Mouse (Mus musculus): ENCODE measurements around the gene Pex19. TPM values are rescaled to one million over a fixed set of nuclear protein-coding genes. Genes with fewer than 3 reads are reported as not detected.

Gene Pex19
- total RNA-seq, 1 experiment from 2014 or later = 42.2 TPM

DNA sequence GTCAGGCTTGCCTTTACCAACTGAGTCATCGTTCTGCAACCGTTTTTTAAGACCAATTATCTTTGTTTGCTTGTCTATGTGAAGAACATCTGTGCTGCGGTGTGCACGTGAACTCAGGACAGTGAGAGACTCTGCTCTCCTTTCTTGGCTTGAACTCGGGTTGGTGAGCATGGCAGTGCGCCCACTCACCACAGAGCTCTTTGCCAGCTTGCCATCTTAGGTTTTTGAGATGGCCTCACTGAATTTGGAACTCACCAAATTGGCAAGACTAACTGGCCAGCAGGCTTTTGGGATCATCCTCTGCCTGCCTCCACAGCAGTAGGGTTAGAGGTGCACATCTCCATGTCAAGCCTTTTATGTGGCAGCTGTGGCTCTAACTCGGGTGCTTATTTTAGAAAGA lies 51.2 kb downstream of the Pex19 start:
- no peak for ATAC-seq (replicated peaks; ENCODE audit: low read depth, poor library complexity, severe bottlenecking)

DNA sequence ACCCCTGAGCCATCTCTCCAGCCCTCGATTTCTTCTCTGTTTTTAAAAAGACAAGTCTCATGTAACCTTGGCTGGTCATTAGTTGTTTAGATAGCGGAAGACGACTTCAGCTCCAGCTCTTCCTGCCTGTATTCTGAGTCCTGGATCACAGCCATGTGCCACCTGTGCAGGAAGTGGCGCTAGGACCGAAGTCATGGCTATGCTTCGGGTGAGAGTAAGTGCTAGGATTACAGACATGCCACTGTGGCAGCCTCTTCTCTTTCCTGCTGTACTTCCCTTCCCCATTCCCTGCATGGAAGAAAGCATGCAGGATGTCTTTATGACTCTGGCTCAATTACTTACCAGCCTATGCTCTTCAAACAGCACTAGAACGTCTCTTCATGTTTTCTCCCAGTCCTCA lies 52.5 kb downstream of the Pex19 start:
- no peak for ATAC-seq (replicated peaks; ENCODE audit: low read depth, poor library complexity, severe bottlenecking)

DNA sequence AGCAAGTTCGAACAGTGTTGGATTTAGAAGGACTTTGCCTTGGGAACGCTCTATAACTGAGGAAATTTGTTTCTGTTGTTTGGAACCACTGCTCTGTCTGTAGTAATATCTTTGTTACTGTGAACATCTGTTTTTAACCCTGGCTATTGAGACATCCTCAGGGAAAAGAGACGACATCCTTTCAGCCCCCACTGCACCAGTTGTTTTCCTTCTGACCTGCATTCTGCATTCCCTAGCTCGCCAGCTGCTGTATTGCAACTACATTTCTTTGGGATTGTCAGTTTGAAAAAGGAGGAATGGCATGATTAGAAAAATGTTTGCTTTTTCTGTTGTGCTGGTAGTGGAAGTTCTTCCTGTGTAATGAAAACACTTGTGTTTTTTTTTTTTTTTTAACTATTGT lies 54.3 kb downstream of the Pex19 start:
- ATAC-seq (replicated peaks; ENCODE audit: low read depth, poor library complexity, severe bottlenecking) = no peak

DNA sequence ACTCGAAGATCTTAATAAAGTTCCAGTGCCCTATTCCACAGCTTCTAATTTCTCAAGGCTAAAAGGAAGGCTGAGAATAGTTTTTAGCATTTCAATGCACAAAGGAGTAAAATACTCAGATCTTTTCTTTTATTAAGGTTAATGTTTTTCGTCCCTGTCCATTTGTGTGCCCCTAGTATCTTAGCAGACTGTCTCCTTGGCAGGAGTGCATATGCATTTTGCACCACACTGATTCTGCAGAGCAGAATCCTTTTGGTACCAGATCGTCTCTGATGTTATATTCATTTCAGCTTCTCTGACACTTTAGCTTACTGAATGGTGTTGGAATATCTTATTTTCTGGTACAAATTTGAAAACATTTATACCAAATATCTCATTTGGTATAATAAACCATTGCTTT lies 55.2 kb downstream of the Pex19 start:
- ATAC-seq (replicated peaks; ENCODE audit: low read depth, poor library complexity, severe bottlenecking) = no peak

DNA sequence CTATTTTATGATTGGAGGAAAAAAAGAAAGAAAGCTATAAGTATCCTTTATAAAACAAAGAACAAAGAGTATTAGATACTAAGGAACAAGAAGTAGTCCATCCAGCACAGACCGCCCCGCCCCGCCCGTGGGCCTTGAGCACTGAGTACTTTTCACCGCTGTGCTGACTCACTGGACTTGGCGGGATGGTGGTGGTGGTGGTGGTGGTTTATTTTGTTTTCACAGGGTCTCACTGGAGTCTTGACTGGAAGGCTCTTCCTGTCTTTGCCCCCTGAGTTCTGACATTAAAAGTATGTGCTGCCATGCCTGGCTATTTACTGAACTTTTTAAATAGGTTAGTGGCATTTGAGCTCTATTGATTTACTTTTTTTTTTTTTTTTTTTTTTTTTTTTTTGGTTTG lies 56.5 kb downstream of the Pex19 start:
- ATAC-seq (replicated peaks; ENCODE audit: low read depth, poor library complexity, severe bottlenecking) = no peak

DNA sequence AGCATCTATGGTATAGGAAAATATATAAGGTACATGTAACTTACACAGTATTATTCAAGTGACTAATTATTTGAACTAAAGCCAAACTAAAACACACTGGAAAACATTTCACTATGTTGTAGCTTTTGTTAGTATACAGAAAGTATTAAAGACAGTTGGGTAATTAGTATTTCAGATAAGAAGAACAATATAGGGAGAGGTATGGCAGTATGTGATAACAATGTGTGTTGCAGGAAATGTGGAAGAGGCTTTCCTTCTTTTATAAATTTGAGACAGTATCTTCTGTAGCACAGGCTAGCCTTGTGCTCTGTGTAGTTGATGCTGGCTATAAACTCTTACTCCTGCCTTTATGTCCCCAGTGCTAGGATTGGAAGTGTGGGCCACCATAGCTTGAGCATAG lies 57.4 kb downstream of the Pex19 start:
- ATAC-seq (replicated peaks; ENCODE audit: low read depth, poor library complexity, severe bottlenecking) = no peak

Other genes with a start within 250 kb of the Pex19 start
- gene Gm10521, start 231.1 kb upstream of the Pex19 start, total RNA-seq (2017) = 1.8 and 2.6 TPM in 2 replicates
- 0.10 and 0.87 TPM in 2 replicates for gene Slamf6, start 209.2 kb upstream of the Pex19 start, total RNA-seq (2017)
- gene Vangl2, start 98.3 kb upstream of the Pex19 start, total RNA-seq (2017) = 3.0 and 3.2 TPM in 2 replicates
- gene Nhlh1, start 69.2 kb upstream of the Pex19 start, total RNA-seq (2017) = not detected in 2 replicates
- 137 and 144 TPM in 2 replicates for gene Copa, start 44.2 kb upstream of the Pex19 start, total RNA-seq (2017)
- 24.3 and 25.1 TPM in 2 replicates for gene Ncstn, start 44.0 kb upstream of the Pex19 start, total RNA-seq (2017)
- gene Dcaf8, start 21.3 kb downstream of the Pex19 start, total RNA-seq (2017) = 157 and 167 TPM in 2 replicates
- 5.8 and 10.1 TPM in 2 replicates for gene Pea15a, start 80.0 kb downstream of the Pex19 start, total RNA-seq (2017)
- gene Casq1, start 93.1 kb downstream of the Pex19 start, total RNA-seq (2017) = 0.23 TPM in 1 of 2 replicates, not detected in the other
- not detected in 2 replicates for gene Atp1a4, start 131.7 kb downstream of the Pex19 start, total RNA-seq (2017)
- gene Igsf8, start 134.9 kb downstream of the Pex19 start, total RNA-seq (2017) = 18.2 and 20.0 TPM in 2 replicates
- gene Atp1a2, start 171.3 kb downstream of the Pex19 start, total RNA-seq (2017) = not detected in 2 replicates
- not detected in 2 replicates for gene Kcnj9, start 202.6 kb downstream of the Pex19 start, total RNA-seq (2017)
- 0.27 and 0.39 TPM in 2 replicates for gene Kcnj10, start 214.5 kb downstream of the Pex19 start, total RNA-seq (2017)
- gene Pigm, start 249.8 kb downstream of the Pex19 start, total RNA-seq (2017) = 17.5 and 20.4 TPM in 2 replicates

All from common myeloid progenitor, adult 5-6 weeks (primary cell).